Mouse (Mus musculus) gastrocnemius, adult 2 months (tissue): ENCODE measurements around the gene Chn1. TPM values are rescaled to one million over a fixed set of nuclear protein-coding genes. Genes with fewer than 3 reads are reported as not detected.

Experiments used
- DNase-seq: peaks from one replicate; pipeline ENCODE4 v3.0.0; 2022
- H3K27ac ChIP-seq: fragments of 200-600 bp; 2 replicates; pipeline ENCODE4 v1.8.1; 2022; ENCODE audit warnings: mild to moderate bottlenecking
- H3K4me3 ChIP-seq: fragments of 200-600 bp; 2 replicates; pipeline ENCODE4 v1.8.1; 2022; ENCODE audit warnings: mild to moderate bottlenecking, moderate library complexity
- CTCF ChIP-seq: fragments of 200-600 bp; IDR thresholded peaks from 2 replicates; pipeline ENCODE4 v1.8.1; 2022; ENCODE audit warnings: antibody characterized with exemption, mild to moderate bottlenecking, moderate library complexity
- intact Hi-C: fragments of 180-260 bp; cut with DNase I; formaldehyde crosslinking; loops from one replicate; pipeline ENCODE4 v1.15.1; 2025
- total RNA-seq, 2 experiments: library from RNA; stranded (reverse); gene quantifications; 2 replicates each; pipeline ENCODE4 v1.2.3; 2021

Chn1 gene
- total RNA-seq, 2 experiments from 2014 or later = 2.3 to 4.9 TPM

DNA sequence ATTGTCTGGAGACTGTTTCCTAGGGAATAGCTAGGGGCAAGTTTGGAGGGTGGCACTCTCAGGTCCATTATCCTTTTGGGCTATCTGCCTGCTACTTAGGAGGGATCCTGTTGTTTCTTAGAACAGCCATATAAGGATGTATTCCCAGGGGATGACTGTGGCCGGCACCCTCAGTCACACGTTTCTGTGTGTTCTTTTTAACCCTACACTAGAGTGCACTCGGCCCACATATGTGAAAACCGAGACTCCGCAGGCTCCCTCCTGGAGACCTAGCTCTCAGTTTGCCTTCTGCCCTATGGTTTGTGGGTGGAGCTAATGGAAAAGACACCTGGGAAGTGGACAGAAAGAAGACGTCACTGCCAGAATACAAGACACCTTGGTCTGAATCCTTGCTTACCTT lies 183.9 kb downstream of the Chn1 start:
- TF ChIP-seq CTCF = no peak
- no peak overlapping the region for H3K27ac ChIP-seq
- H3K4me3 ChIP-seq = no peak overlapping the region
- DNase-seq = peak; percentile 18
- intact Hi-C loops = no loop called here

GRCm38 (mm10) chr2:73590106-73590505 lies 185.0 kb downstream of the Chn1 start:
- intact Hi-C loops = no loop called here
- no peak for TF ChIP-seq CTCF
- no peak overlapping the region for H3K4me3 ChIP-seq
- no peak overlapping the region for H3K27ac ChIP-seq
- peak; percentile 11 for DNase-seq

DNA sequence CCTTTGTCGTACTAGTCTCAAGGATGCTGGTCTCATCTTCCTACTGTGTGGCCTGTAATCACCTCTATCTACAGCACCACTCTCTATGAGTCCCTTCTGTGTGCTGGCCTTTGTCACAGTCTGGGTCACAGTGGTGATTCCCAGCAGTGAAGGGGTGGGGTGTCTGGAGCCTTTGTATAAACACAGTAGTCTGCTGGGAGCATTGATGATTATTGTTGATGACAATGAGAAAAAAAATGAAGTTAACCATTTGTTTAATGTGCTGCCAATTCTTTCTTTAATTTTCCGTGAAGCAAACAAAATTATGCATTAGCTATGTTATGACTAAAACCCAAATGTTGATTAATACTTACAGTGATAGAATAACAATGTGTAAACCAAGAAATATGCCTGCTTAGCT lies 186.2 kb downstream of the Chn1 start:
- Histone ChIP-seq H3K4me3 (no peak overlapping the region), H3K27ac (no peak overlapping the region)
- no peak for DNase-seq
- intact Hi-C loops = loop anchor here (10.0 kb wide), 1 partner anchor 406 kb away; no protein-coding TSS in a partner anchor
- TF ChIP-seq CTCF = no peak

DNA sequence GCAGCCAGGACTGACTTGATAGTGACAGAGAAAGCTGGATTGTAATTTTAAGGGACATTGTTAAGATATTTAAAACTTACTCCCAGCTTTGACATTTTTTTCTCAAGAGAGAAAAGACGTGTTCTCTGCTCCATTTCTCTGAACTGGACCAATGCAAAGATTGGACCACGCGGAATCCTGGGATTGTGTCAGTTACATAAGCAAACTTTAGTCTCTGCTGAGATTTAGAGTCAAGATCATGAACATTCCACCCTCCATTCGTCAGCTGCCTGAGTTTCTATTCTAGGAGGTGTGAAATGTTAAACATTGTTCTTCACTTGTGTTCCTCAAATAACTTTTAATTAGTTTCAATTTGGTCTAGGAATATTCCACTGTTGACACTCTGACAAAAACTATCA lies 188.0 kb downstream of the Chn1 start:
- intact Hi-C loops = loop anchor here (10.0 kb wide), 1 partner anchor 408 kb away; no protein-coding TSS in a partner anchor
- Histone ChIP-seq H3K4me3 (no peak overlapping the region), H3K27ac (no peak overlapping the region)
- no peak for TF ChIP-seq CTCF
- DNase-seq = no peak

GRCm38 (mm10) chr2:73586392-73587108 lies 188.6 kb downstream of the Chn1 start:
- TF ChIP-seq CTCF = no peak
- DNase-seq = no peak
- intact Hi-C loops = loop anchor here (10.0 kb wide), 1 partner anchor 408 kb away; no protein-coding TSS in a partner anchor
- Histone ChIP-seq H3K27ac (no peak overlapping the region), H3K4me3 (peak overlapping the region; percentile 9; the same call in 1 of the 2 replicates)

- no peak for TF ChIP-seq CTCF
- peak overlapping the region; percentile 74 for H3K4me3 ChIP-seq
- peak; percentile 36 for DNase-seq
- peak overlapping the region; percentile 76 for H3K27ac ChIP-seq
- intact Hi-C loops = loop anchor here (2.0 to 10.0 kb wide), 2 partner anchors 409 to 1087 kb away; no protein-coding TSS in a partner anchor
Measured at GRCm38 (mm10) chr2:73585347-73585831, 189.8 kb downstream of the Chn1 start.

DNA sequence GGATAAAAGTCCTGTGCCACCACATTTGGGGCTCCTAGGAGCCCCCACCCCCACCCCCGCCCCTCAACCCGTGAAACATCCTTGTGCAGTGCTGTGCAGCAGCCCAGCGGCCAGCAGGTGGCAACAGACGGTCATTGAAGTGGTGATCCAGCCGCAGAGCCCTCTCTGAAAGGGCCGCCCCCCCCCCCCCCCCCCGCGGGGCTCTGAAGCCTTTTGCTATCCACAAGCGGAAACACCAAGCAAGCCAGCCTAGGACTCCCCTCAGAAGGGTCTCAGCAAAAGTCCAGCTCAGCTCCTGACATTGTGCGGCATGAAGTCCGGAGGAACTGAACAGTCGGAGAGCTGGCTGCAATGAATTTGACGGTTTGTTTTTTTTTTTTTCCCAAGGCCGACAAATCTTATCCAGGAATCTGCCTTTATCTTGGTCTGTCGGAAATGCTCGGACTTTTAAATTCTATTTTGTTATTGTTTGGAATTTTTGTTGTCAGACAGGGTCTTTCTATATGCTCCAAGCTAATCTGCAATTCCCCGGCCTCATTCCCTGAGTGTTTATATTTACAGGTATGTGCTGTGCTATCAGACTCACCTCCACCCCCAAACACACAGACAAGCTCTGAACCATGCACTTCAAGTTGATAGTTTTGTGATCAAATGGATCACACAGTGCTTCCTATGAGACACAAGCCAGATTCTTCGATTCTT lies 190.3 kb downstream of the Chn1 start:
- DNase-seq = peak; percentile 86
- peak; percentile 79 for TF ChIP-seq CTCF
- peak overlapping the region; percentile 74 for H3K4me3 ChIP-seq
- intact Hi-C loops = loop anchor here (2.0 to 10.0 kb wide), 3 partner anchors 163 to 1088 kb away; no protein-coding TSS in a partner anchor
- peak overlapping the region; percentile 76 for H3K27ac ChIP-seq

DNA sequence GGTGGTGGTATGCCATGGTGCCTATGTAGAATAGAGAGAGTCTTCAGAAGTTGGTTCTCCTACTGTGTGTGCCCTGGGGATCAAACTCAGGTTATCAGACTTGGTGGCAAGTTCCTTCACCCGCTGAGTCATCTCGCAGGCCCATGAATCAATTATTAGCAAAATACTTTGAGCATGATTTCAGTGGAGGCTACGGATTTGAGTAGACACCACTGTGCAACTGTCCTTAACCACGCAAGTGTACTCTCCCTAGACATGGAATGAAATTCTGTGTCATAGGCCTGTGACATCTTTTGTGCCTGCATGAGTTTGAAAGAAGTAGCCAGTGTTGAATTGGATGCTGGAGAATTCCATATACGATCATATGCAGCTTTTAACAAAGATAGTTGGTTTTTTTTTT lies 194.4 kb downstream of the Chn1 start:
- no peak for DNase-seq
- TF ChIP-seq CTCF = no peak
- no peak overlapping the region for H3K27ac ChIP-seq
- intact Hi-C loops = loop anchor here (5.0 to 10.0 kb wide), 2 partner anchors 167 to 414 kb away; no protein-coding TSS in a partner anchor
- H3K4me3 ChIP-seq = no peak overlapping the region

- peak within 1 kb of the TSS; percentile 38 for H3K4me3 ChIP-seq
- no peak for TF ChIP-seq CTCF
- DNase-seq = peak; percentile 43
- peak within 1 kb of the TSS; percentile 4; the same call in 1 of the 2 replicates for H3K27ac ChIP-seq
- intact Hi-C loops = loop anchor here (5.0 to 10.0 kb wide), 2 partner anchors 167 to 415 kb away; no protein-coding TSS in a partner anchor
Measured at GRCm38 (mm10) chr2:73580166-73580565, 195.0 kb downstream of the Chn1 start, which contains the start of gene Chrna1. TSS of gene Chrna1 (minus strand) at chr2:73580338.

GRCm38 (mm10) chr2:73579168-73579567 lies 196.0 kb downstream of the Chn1 start:
- H3K27ac ChIP-seq = no peak overlapping the region
- TF ChIP-seq CTCF = no peak
- intact Hi-C loops = loop anchor here (10.0 kb wide), 1 partner anchor 336 kb away; the partner anchor contains the start of gene Atp5g3
- no peak overlapping the region for H3K4me3 ChIP-seq
- DNase-seq = no peak

DNA sequence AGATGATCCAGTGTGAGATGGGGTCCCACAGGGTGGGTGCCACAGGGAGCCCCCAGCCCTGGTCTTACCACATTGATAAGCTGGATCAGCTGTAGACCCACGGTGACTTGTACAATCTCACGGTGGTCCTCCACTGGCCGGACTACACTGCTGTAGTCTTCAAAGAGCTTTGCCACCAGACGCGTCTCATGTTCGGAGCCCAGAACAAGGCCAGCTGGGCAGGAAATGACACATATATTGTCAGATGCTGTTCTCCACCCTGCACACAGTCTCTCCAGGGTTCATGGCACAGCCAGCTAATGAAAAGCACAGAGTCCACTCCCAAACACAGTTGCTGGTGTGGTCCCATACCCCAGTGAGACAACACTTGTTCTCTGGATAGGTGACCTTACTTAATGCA lies 200.7 kb downstream of the Chn1 start:
- no peak for TF ChIP-seq CTCF
- intact Hi-C loops = loop anchor here (10.0 kb wide), 1 partner anchor 340 kb away; the partner anchor contains the start of gene Atp5g3
- no peak for DNase-seq

DNA sequence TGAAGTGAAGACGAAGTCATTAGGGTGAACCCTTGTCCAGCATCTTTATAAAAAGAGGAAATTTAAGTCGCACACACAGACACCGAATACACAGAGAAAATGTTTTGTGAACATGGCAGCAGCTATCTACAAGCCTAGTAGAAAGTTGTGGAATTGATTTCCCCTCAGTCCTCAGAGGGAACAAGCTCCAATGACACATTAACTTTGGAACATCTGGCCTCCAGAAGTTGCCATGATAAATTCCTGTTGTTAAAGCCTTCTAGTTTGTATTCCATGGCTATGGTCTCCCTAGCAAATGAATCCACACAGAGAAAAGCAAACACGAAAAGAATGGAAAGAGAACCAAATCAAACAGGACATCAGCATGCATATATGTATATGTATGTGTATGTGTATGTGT lies 201.6 kb downstream of the Chn1 start:
- intact Hi-C loops = loop anchor here (10.0 kb wide), 1 partner anchor 341 kb away; the partner anchor contains the start of gene Atp5g3
- H3K27ac ChIP-seq = no peak overlapping the region
- no peak overlapping the region for H3K4me3 ChIP-seq
- TF ChIP-seq CTCF = no peak
- DNase-seq = no peak

More for the DNA sequence above, 200.7 kb downstream of the Chn1 start:
- Histone ChIP-seq H3K4me3 (no peak overlapping the region), H3K27ac (no peak overlapping the region)
